Mouse (Mus musculus) cerebellum, adult 9-10 months (tissue): ENCODE measurements at regions not wholly inside any gene's neighbourhood (a gene's known extent, or its start where the extent isn't known, plus 50 kb on each side); places are given as distances from the start of the nearest gene placed in this dataset.
A peak's percentile ranks its signal among the peaks of the same experiment; 100 is the strongest.
"Not testable (repeated sequence)": the region's sequence is repeated elsewhere in the genome, so short reads cannot be mapped to it uniquely, and the experiment has no call there.

Experiments
- DNase-seq: peaks from one replicate; pipeline ENCODE4 v3.0.0; 2022

GRCm38 (mm10) chr17:91466822-91467221, 374.0 kb upstream of the Nrxn1 start:
- no peak for DNase-seq

- peak; percentile 14 for DNase-seq
Observed at GRCm38 (mm10) chr17:91451711-91452110, 358.8 kb upstream of the Nrxn1 start.

- not testable (repeated sequence) for DNase-seq
Observed at GRCm38 (mm10) chr17:91431780-91432720, 339.2 kb upstream of the Nrxn1 start.

- DNase-seq = no peak
Observed at GRCm38 (mm10) chr17:91430351-91430750, 337.5 kb upstream of the Nrxn1 start.

GRCm38 (mm10) chr17:91425120-91425519, 332.2 kb upstream of the Nrxn1 start:
- no peak for DNase-seq

GRCm38 (mm10) chr17:91418582-91418981, 325.7 kb upstream of the Nrxn1 start:
- DNase-seq = no peak

- no peak for DNase-seq
Observed at GRCm38 (mm10) chr17:91390969-91391764, 298.3 kb upstream of the Nrxn1 start.

GRCm38 (mm10) chr17:91389937-91390623, 297.2 kb upstream of the Nrxn1 start:
- DNase-seq = not testable (repeated sequence)

- no peak for DNase-seq
Observed at GRCm38 (mm10) chr17:91388521-91388920, 295.6 kb upstream of the Nrxn1 start.

- no peak for DNase-seq
Observed at GRCm38 (mm10) chr17:91388039-91388438, 295.2 kb upstream of the Nrxn1 start.

GRCm38 (mm10) chr17:91385949-91386348, 293.1 kb upstream of the Nrxn1 start:
- DNase-seq = no peak

GRCm38 (mm10) chr17:91368156-91368555, 275.3 kb upstream of the Nrxn1 start:
- DNase-seq = no peak

- peak; percentile 24 for DNase-seq
Observed at GRCm38 (mm10) chr17:91361261-91361660, 268.4 kb upstream of the Nrxn1 start.

- DNase-seq = no peak
Observed at GRCm38 (mm10) chr17:91352107-91352506, 259.2 kb upstream of the Nrxn1 start.

- DNase-seq = no peak
Observed at GRCm38 (mm10) chr17:91336882-91337281, 244.0 kb upstream of the Nrxn1 start.

- no peak for DNase-seq
Observed at GRCm38 (mm10) chr17:91333790-91334189, 240.9 kb upstream of the Nrxn1 start.

- no peak for DNase-seq
Observed at GRCm38 (mm10) chr17:91333202-91333601, 240.3 kb upstream of the Nrxn1 start.

GRCm38 (mm10) chr17:91324377-91324776, 231.5 kb upstream of the Nrxn1 start:
- no peak for DNase-seq

GRCm38 (mm10) chr17:91286875-91287274, 194.0 kb upstream of the Nrxn1 start:
- no peak for DNase-seq

GRCm38 (mm10) chr17:91274378-91274777, 181.5 kb upstream of the Nrxn1 start:
- no peak for DNase-seq

GRCm38 (mm10) chr17:91238719-91239118, 145.8 kb upstream of the Nrxn1 start:
- DNase-seq = no peak

GRCm38 (mm10) chr17:91236653-91237052, 143.8 kb upstream of the Nrxn1 start:
- DNase-seq = not testable (repeated sequence)

- no peak for DNase-seq
Observed at GRCm38 (mm10) chr17:91226378-91226777, 133.5 kb upstream of the Nrxn1 start.
